Mouse (Mus musculus): ENCODE measurements at regions not wholly inside any gene's neighbourhood (a gene's known extent, or its start where the extent isn't known, plus 50 kb on each side); places are given as distances from the start of the nearest gene placed in this dataset.

- no peak for DNase-seq (ENCODE audit: low spot score in 2 of 2)
Observed at GRCm38 (mm10) chrX:16421159-16421558, 101.5 kb upstream of the Cypt1 start.

DNA sequence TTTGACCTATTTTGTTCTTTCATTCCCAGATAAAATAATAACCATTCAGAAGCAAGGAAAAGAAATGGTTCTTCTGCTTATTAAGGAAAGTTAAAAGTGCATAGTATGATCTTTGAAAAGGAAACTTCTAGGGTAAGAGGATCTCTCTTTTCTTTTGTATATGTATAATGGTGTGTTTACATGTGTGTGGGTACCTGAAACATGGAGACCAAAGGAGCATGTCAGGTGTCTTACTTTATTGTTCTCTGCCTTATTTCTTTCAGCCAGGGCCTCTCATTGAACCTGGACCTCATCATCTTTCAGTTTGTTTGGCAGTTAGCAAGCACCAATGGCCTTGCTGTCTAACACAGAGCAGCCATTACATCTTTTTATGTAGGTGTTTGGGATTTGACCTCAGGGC, 101.0 kb upstream of the Cypt1 start:
- no peak for DNase-seq (ENCODE audit: low spot score in 2 of 2)

GRCm38 (mm10) chrX:16438088-16438487, 84.6 kb upstream of the Cypt1 start:
- no peak for DNase-seq (ENCODE audit: low spot score in 2 of 2)

GRCm38 (mm10) chrX:16450496-16451078, 72.1 kb upstream of the Cypt1 start:
- peak; percentile 29 to 42 for DNase-seq (ENCODE audit: low spot score in 2 of 2)
